Mouse (Mus musculus) spleen, postnatal 4 days (tissue): ENCODE measurements around the gene Atxn2.
"Not testable (repeated sequence)": the region's sequence is repeated elsewhere in the genome, so short reads cannot be mapped to it uniquely, and the experiment has no call there.

Source experiments
- DNase-seq, 2 experiments: peaks; one replicate each; pipeline ENCODE4 v3.0.0; 2022; ENCODE audit warnings: low spot score in 2 of 2

Atxn2 gene

GRCm38 (mm10) chr5:121711174-121711927, at the start of gene Atxn2:
TSS of gene Atxn2 (plus strand) at chr5:121711337.
- peak; percentile 79 to 92 for DNase-seq

- no peak for DNase-seq
Measured at GRCm38 (mm10) chr5:121661494-121661893, 49.6 kb upstream of the Atxn2 start.

- no peak for DNase-seq
Measured at GRCm38 (mm10) chr5:121663456-121663855, 47.7 kb upstream of the Atxn2 start.

GRCm38 (mm10) chr5:121664078-121664477, 47.1 kb upstream of the Atxn2 start:
- no peak for DNase-seq

- no peak for DNase-seq
Measured at GRCm38 (mm10) chr5:121664971-121665370, 46.2 kb upstream of the Atxn2 start.

GRCm38 (mm10) chr5:121667067-121667466, 44.1 kb upstream of the Atxn2 start:
- no peak for DNase-seq

- DNase-seq: no peak
Measured at GRCm38 (mm10) chr5:121668411-121668810, 42.7 kb upstream of the Atxn2 start.

- peak; percentile 57 to 80 for DNase-seq
Measured at GRCm38 (mm10) chr5:121670412-121670811, 40.7 kb upstream of the Atxn2 start.

GRCm38 (mm10) chr5:121682250-121682649, 28.9 kb upstream of the Atxn2 start:
- no peak for DNase-seq

- DNase-seq: no peak
Measured at GRCm38 (mm10) chr5:121685495-121685894, 25.6 kb upstream of the Atxn2 start.

GRCm38 (mm10) chr5:121686113-121686898, 24.8 kb upstream of the Atxn2 start:
- no peak for DNase-seq

- no peak for DNase-seq
Measured at GRCm38 (mm10) chr5:121690482-121691211, 20.5 kb upstream of the Atxn2 start.

- not testable (repeated sequence) for DNase-seq
Measured at GRCm38 (mm10) chr5:121691436-121691835, 19.7 kb upstream of the Atxn2 start.

GRCm38 (mm10) chr5:121692897-121693296, 18.2 kb upstream of the Atxn2 start:
- no peak for DNase-seq

GRCm38 (mm10) chr5:121696761-121697160, 14.4 kb upstream of the Atxn2 start:
- DNase-seq: no peak

GRCm38 (mm10) chr5:121699891-121700290, 11.2 kb upstream of the Atxn2 start:
- DNase-seq: no peak

- no peak for DNase-seq
Measured at GRCm38 (mm10) chr5:121700496-121700895, 10.6 kb upstream of the Atxn2 start.

- DNase-seq: peak; percentile 74
Measured at GRCm38 (mm10) chr5:121701111-121701769, 9.9 kb upstream of the Atxn2 start.

GRCm38 (mm10) chr5:121703341-121703740, 7.8 kb upstream of the Atxn2 start:
- DNase-seq: no peak

- no peak for DNase-seq
Measured at GRCm38 (mm10) chr5:121704512-121705248, 6.5 kb upstream of the Atxn2 start.

- DNase-seq: no peak
Measured at GRCm38 (mm10) chr5:121710402-121710801, 735 bp upstream of the Atxn2 start.
